Mouse (Mus musculus): ENCODE data around the gene Cc2d2a.

GRCm38 (mm10) chr5:43685466-43685865 lies 23.3 kb downstream of the Cc2d2a start:
- no peak for TF ChIP-seq CTCF (IDR thresholded peaks at IDR 0.05 in 2 of 3, conservative IDR thresholded peaks at IDR 0.05 in 1 of 3; ENCODE audit: control insufficient read depth in 1 of 3, insufficient read depth in 1 of 3, low read depth in 2 of 3, low read length in 3 of 3, poor library complexity in 1 of 3, severe bottlenecking in 1 of 3)
- no peak for TF ChIP-seq MYB (IDR thresholded peaks at IDR 0.05; ENCODE audit: low read depth, low read length)
- TF ChIP-seq POLR2A (IDR thresholded peaks at IDR 0.05; ENCODE audit: control insufficient read depth in 1 of 2, insufficient read depth in 1 of 2, low read depth in 1 of 2, low read length in 2 of 2, poor library complexity in 1 of 2): no peak
- no peak for TF ChIP-seq USF2 (IDR thresholded peaks at IDR 0.05; ENCODE audit: borderline replicate concordance in 1 of 2, insufficient read depth in 1 of 2, low read depth in 1 of 2, low read length in 2 of 2)
